Mouse (Mus musculus) c-Kit-positive CD71-positive TER-119-negative erythroid progenitor cells, embryonic 14.5 days (primary cell): ENCODE measurements around the gene Arhgef28.

Source experiments
- DNase-seq: peaks from one replicate; pipeline ENCODE4 v3.0.0-alpha.2; 2013; ENCODE audit warnings: low read depth

Gene Arhgef28

DNA sequence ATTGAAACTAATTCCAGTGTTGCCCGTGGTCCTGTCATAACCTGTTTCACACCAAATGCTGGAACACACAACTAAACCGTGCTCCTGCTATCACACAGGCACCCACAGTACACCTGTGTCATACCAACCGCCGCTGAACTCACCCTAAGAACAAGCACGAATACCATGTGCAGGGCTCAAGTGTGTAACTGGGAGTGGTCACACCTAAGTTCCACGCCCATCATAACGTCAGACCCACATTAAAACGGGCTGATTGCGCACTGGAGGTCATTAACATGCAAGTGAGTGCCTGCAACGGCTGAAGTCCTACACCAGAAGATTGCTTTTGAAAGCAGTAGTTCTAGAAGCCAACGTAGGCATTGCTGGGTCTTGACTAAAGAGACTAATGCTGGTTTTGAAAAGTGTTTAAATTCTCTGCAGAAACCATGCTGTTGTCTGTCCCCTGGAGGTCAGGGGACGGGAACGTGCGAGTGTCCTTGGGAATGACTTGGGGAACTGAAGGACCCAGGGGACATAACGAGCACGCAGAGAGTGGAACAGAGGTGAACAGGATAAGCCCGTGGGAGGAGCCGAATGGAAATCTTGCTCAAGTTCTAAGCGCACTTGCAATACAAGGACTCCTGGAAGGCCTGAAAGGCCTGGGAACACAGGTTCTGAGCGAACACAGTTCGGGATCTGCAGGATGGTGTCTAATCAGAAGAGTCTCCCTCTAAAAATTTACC lies 22.9 kb downstream of the Arhgef28 start:
- no peak for DNase-seq

- no peak for DNase-seq
Measured at GRCm38 (mm10) chr13:98182330-98182729, 23.9 kb downstream of the Arhgef28 start.

DNA sequence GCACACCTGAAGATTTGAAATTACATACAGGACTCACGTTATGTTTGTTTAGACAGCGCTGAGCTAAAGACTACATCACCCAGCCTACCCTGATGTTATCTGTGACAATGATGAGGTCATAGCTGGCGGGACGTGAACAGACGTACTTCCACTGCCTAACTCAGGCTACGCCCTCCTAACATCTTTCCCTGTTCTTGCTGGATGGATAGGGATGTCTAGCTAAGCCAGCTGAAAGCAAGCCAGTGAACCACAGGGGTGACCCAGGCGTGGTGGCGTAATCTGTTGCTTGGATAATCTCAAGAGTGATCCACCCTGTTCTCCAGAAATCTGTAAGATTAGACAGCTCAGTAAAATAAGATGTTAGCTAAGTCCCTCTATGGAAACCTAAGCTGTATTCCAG lies 25.6 kb downstream of the Arhgef28 start:
- DNase-seq = no peak

- DNase-seq = no peak
Measured at GRCm38 (mm10) chr13:98175323-98176007, 30.8 kb downstream of the Arhgef28 start.

GRCm38 (mm10) chr13:98173008-98173407 lies 33.2 kb downstream of the Arhgef28 start:
- DNase-seq = no peak

- no peak for DNase-seq
Measured at GRCm38 (mm10) chr13:98172365-98172764, 33.9 kb downstream of the Arhgef28 start.

GRCm38 (mm10) chr13:98171706-98172105 lies 34.5 kb downstream of the Arhgef28 start:
- DNase-seq = no peak

DNA sequence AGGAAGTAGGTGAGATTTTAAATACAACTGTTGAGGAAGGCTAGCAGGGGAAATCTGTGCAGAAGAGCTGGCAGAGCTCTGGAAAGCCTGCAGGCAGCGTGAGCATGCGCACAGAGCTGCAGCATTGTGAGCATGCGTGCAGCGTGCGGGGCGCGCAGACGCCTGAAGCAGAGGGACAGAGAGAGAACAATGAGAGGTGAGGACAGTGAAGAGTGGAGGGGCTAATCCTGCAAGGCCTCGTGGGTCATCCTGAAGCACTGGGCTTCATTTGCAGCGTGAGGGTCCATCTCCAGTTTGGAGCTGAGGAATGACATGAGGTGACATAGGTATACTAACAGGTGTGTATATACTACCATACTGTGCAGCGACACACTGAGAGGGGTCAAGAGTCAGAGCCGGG lies 35.0 kb downstream of the Arhgef28 start:
- no peak for DNase-seq

DNA sequence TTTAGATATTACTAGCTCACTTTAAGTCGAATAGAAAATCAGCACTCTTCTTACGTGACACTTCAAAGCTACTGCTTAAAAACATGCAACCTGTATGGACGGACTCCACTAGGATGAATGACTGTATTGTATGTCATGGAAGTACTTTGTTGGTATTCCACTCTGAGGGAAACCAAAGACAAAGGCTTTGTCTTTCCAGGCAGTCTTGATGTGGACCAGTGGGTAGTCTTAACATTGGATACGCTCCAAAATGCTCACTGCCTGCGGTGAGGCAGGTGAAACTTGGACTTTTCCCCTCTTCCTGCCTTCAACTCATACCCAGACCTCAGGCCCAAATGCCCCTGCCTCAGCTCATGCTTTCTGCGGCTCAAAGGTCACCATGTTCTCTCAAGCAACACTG lies 41.4 kb downstream of the Arhgef28 start:
- no peak for DNase-seq

DNA sequence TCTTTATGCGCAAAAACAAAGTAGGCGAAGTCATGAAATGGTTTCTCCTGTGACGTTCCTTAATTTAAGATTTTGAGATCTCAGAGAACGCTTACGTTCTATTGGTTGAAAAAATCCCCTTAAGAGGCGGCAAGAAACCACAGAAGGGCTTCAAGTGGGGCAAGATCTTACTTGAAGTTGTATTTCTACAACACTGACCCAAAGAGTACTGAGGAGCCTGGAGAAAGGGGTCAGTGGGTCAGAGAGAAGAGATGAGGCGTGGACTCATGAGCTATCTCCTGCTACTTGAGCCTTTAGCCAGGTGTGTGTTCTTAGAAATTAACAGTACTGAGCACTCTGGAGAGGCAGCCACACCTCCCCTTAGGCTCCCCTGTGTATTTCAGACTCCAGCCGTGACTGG lies 44.7 kb downstream of the Arhgef28 start:
- no peak for DNase-seq

DNA sequence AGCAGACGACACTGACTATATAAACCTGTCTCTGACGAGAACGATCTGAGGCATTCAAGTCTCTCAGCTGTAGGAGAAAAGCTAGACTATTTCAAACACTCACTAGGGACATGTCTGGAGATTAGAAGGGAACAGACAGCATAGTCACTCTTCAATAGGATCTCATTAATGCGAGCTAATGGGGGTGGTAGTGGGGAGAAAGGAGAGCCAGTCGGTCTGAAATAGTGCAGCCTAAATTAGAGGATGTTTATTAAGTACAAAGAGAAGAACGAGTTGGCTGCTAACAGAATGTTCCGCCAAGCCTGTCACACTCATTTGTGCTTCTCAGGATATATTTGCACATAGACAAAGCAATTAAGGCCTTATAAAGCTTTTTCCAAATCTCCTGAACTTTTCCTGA lies 49.6 kb downstream of the Arhgef28 start:
- no peak for DNase-seq

GRCm38 (mm10) chr13:98152759-98153158 lies 53.5 kb downstream of the Arhgef28 start:
- no peak for DNase-seq

DNA sequence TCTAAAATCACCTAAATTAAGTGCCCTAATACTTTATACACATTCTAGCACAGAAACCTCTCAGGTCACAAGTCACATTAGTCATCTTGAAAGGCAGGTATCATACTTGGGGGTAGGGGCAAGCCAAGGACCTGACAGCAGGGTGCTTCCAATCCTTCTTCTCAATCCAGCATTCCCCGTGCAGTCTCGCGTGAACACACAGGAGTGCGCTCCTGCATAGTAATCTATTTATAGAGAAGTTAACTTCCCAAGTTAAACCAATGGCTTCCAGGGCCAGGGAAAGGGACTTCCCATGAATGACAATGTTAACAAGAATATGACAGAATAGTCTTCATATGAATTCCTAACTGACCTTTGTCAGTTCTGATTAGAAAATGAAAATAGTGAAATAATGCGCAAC lies 58.7 kb downstream of the Arhgef28 start:
- DNase-seq = no peak

- DNase-seq = no peak
Measured at GRCm38 (mm10) chr13:98146573-98147160, 59.6 kb downstream of the Arhgef28 start.

- DNase-seq = no peak
Measured at GRCm38 (mm10) chr13:98145310-98145709, 60.9 kb downstream of the Arhgef28 start.

- no peak for DNase-seq
Measured at GRCm38 (mm10) chr13:98143000-98143399, 63.2 kb downstream of the Arhgef28 start.

DNA sequence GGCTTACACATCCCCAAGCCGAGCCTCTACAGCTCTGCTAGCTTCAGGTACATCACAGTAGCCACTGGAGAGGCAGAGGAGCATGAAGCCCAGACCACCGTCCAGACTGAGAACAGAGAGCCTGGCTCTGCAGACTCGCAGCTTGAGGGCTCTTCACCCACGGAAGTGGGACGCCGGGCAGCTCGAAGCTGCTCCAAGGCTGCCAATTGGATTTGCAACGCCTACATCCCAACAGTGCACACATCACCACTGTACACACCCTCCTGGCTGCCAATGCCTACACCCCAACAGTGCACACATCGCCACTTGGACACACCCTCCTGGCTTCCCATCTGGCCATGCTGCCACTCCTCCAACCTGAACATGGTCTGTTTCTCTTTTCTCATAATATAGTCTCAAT lies 65.6 kb downstream of the Arhgef28 start:
- DNase-seq = no peak

- DNase-seq = no peak
Measured at GRCm38 (mm10) chr13:98138786-98139185, 67.5 kb downstream of the Arhgef28 start.

GRCm38 (mm10) chr13:98135890-98136555 lies 70.2 kb downstream of the Arhgef28 start:
- no peak for DNase-seq

DNA sequence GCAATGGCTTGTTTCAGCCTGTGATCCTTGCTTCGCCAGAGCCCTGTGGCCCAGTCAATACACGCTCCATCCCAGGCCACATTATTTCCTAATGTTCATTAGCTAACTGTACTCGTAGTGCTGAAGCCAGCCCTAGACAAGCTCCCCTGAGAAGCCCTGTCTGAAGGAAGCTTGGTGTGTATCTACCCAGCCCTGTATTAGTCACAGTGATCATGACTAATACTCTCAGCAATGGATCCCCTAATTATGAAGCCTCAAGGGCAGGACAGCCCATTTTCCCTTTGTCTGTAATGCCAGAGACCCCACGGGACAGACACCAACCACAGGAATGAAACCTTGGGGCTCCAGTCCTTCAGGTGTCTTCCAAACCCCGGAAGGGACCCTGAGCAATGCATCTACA lies 73.3 kb downstream of the Arhgef28 start:
- no peak for DNase-seq

DNA sequence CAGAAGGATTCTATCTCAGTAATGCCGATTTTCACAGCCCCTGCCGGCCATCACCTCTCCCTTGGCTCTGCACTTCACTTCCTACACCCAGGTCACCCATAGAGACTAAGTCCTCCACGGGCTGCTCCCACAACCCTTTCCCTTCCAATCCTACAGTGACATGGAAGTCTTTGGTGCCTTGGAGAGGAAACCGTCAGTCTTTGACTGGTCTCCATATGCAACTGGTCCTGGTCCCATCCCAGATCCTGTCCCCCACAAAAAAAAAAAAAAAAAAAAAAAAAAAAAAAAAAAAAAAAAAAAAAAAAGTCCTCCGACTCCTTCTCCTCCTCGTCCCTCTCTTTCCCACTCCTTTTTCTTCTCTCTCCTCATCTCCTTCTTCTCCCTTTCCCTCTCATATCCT lies 74.0 kb downstream of the Arhgef28 start:
- DNase-seq = no peak

- no peak for DNase-seq
Measured at GRCm38 (mm10) chr13:98125666-98126065, 80.6 kb downstream of the Arhgef28 start.
